Mouse (Mus musculus) heart, embryonic 11.5 days (tissue): ENCODE measurements around the gene Nsg2. TPM values are rescaled to one million over a fixed set of nuclear protein-coding genes. Genes with fewer than 3 reads are reported as not detected.
"Not testable (repeated sequence)": the region's sequence is repeated elsewhere in the genome, so short reads cannot be mapped to it uniquely, and the experiment has no call there.

ENCODE experiments used
- ATAC-seq: fragments of 200-750 bp; cut with Nextera tagmentation; replicated peaks from 2 replicates; pipeline ENCODE4 v1.8.0; 2017; ENCODE audit warnings: moderate library complexity; ENCODE audit not compliant: insufficient number of reproducible peaks, low FRiP score, low TSS enrichment
- H3K27ac ChIP-seq: fragments of 300-500 bp; sonication (generic); 2 replicates; pipeline ENCODE4 v1.5.1; 2014; ENCODE audit warnings: mild to moderate bottlenecking, low read depth, low read length
- H3K27me3 ChIP-seq: fragments of 300-500 bp; sonication (generic); 2 replicates; pipeline ENCODE4 v1.6.1; 2014; ENCODE audit warnings: mild to moderate bottlenecking, low read length, mixed read lengths; ENCODE audit not compliant: control insufficient read depth, insufficient read depth
- H3K36me3 ChIP-seq: fragments of 300-500 bp; sonication (generic); 2 replicates; pipeline ENCODE4 v1.6.1; 2014; ENCODE audit warnings: mild to moderate bottlenecking, low read length, moderate library complexity, mixed read lengths; ENCODE audit not compliant: control insufficient read depth, insufficient read depth
- H3K4me1 ChIP-seq: fragments of 300-500 bp; sonication (generic); 2 replicates; pipeline ENCODE4 v1.6.1; 2014; ENCODE audit warnings: low read length; ENCODE audit not compliant: control insufficient read depth, insufficient read depth
- H3K4me2 ChIP-seq: fragments of 300-500 bp; sonication (generic); 2 replicates; pipeline ENCODE4 v1.6.1; 2014; ENCODE audit warnings: mild to moderate bottlenecking, moderate library complexity
- H3K4me3 ChIP-seq: fragments of 300-500 bp; sonication (generic); 2 replicates; pipeline ENCODE4 v1.5.1; 2014; ENCODE audit warnings: low read depth, low read length
- H3K9ac ChIP-seq: fragments of 300-500 bp; sonication (generic); 2 replicates; pipeline ENCODE4 v1.6.1; 2014; ENCODE audit warnings: mild to moderate bottlenecking, low read depth, low read length, moderate library complexity
- H3K9me3 ChIP-seq: fragments of 300-500 bp; sonication (generic); replicated peaks from 2 replicates; pipeline ENCODE4 v1.6.1; 2016; ENCODE audit warnings: low read length; ENCODE audit not compliant: control insufficient read depth
- WGBS: fragments of 180-500 bp; shearing (Covaris S2); extraction: QIAGEN DNeasy Blood & Tissue Kit; methylation state at CpG from one replicate; pipeline ENCODE4 v1.1.7; 2014; ENCODE audit not compliant: insufficient replicate concordance; 5-methylcytosine and 5-hydroxymethylcytosine counted together
- polyA plus RNA-seq: library from polyadenylated mRNA; unstranded; fragments of >200 nt; fragmentation: Nextera tagmentation; extraction: Ambion mirVana; gene quantifications from 2 replicates; pipeline ENCODE4 v1.2.1, GENCODE M21; 2014

Nsg2 gene
- polyA plus RNA-seq, 1 experiment from 2014 or later: 0.82 TPM

DNA sequence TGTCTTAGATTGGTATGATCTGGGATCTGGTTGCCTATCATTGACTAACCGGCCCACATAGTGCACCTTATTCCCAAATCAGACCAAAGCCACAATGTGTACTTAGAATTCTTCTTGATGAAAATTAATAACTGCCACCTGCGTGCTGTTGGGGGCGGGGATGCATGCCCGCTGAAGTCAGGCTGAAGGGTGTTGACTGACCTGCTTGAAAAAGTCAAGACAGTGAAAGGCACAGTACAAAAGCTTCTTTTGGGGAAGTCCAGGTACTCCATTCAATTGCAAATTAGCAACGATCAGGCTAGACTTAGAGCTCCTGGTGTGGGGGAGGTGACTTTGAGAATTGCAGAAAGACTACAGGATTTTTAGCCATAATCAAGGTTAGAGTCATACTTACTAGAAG, 20.2 kb upstream of the Nsg2 start:
- H3K4me1 ChIP-seq, H3K9ac ChIP-seq, H3K9me3 ChIP-seq, H3K27ac ChIP-seq, H3K4me2 ChIP-seq, H3K27me3 ChIP-seq, H3K36me3 ChIP-seq, ATAC-seq, H3K4me3 ChIP-seq: not testable (repeated sequence)
- 88% methylated on average over 5 of the region's 5 CpGs for WGBS

DNA sequence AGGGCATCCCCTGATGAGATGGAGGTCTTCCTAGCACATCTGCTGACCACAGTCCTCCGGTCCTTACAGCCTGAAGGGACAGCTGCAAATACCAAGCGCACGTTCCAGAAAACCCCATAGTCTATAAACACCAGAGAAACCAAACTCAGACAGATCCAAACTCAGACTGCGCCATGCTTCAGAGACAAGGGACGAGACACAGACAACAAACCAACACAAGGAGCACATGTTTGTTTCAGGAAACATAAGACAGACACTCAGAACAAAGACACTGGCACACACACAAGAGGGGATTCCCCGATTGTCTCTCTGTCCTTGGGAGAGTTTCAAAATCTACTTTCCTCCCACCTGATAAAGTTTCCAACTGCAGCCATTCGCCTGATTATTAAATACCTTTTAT, 18.4 kb upstream of the Nsg2 start:
- no peaks in the 10 kb centered on the region for H3K4me1 ChIP-seq
- H3K36me3 ChIP-seq: no peaks in the 10 kb centered on the region
- H3K4me3 ChIP-seq: no peak overlapping the region
- no peak overlapping the region for H3K9ac ChIP-seq
- no peaks in the 10 kb centered on the region for H3K27me3 ChIP-seq
- no peak for ATAC-seq
- no peak overlapping the region for H3K27ac ChIP-seq
- 0 out of 2 replicates have a peak, but pooled peaks cover 2% of the 10 kb centered on the region for H3K9me3 ChIP-seq
- WGBS: 83% methylated on average over 7 of the region's 7 CpGs
- H3K4me2 ChIP-seq: no peak overlapping the region

DNA sequence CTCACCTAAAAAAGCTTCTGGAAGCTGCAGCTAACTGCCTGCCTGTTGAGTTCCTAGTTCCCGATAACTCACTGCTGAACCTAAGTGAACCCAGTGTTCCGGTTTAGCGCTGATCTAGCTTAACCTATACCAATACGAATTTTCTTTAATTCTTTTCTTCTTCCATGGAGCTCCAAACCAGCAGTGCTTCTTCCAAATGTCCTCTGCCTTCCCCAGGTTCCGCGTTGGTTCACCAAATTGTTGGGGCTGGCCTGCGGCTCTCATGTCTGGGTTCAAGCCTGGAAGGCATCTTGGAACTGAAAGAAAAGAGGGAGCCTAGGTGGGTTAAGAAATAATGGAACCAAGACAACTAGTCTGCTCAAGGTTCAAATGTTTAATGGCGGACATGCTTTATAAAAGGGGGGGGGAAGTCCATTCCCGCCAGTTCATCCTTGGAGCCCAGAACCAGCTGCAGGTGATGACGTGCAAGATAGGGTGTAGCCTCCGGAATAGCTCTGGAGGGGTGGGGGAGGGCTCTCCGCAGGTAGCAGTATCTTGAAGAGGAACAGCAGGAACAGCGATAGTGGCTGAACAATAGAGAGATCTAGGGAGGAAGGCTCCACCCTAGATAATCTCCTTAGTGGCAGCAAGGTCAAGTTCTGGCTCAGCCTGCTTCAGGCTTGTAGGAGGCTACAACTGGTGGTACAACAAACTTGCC, 17.9 kb upstream of the Nsg2 start:
- ATAC-seq, H3K36me3 ChIP-seq, H3K4me2 ChIP-seq, H3K4me3 ChIP-seq, H3K4me1 ChIP-seq, H3K27me3 ChIP-seq, H3K9ac ChIP-seq, H3K27ac ChIP-seq, H3K9me3 ChIP-seq: not testable (repeated sequence)
- 71% methylated on average over 13 of the region's 13 CpGs for WGBS

DNA sequence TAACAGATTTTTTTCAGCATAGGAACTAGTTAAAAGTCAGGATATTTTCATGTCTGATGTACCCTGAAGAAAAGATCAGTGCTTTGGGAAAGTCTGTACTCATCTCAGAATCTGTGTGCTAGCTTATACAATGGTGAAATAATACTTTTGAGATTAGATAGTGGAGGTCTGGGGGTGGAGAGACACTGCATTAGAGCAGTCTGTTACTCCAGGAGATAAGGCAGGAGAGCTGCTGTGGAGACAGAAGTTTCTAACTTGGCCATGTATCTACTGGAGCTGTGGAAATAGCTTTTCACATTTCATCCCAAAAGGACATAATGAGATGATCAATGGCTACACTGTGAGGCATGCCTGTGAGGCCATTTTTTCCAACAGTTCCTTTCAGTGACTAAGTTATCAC, 17.0 kb upstream of the Nsg2 start:
- Histone ChIP-seq H3K9me3 (0 out of 2 replicates have a peak, but pooled peaks cover 2% of the 10 kb centered on the region), H3K27ac (no peak overlapping the region), H3K4me3 (no peak overlapping the region), H3K4me2 (no peak overlapping the region), H3K4me1 (no peaks in the 10 kb centered on the region), H3K36me3 (no peaks in the 10 kb centered on the region), H3K9ac (no peak overlapping the region), H3K27me3 (no peaks in the 10 kb centered on the region)
- no peak for ATAC-seq

DNA sequence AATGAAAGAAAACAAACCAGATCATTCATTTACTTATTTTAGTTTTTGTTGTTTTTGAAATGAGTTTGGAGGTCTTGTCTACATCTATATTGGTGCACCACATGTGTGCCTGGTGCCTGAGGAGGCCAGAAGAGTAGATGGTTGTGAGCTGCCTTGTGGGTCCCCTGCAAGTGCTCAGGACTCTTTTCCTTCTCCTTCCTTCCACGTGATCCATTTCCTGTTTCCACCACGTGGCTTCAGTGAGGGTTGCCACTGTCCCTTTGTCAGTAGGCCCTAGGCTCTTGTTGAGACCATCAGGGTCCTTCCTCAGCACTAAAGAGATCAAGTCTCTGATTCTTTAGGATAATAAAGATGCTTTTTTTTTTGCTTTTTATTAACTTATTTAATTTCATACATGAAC, 15.5 kb upstream of the Nsg2 start:
- Histone ChIP-seq H3K27me3 (no peaks in the 10 kb centered on the region), H3K9me3 (no peaks in the 10 kb centered on the region), H3K36me3 (no peaks in the 10 kb centered on the region), H3K4me2 (no peak overlapping the region), H3K27ac (no peak overlapping the region), H3K4me1 (no peaks in the 10 kb centered on the region), H3K4me3 (no peak overlapping the region), H3K9ac (no peak overlapping the region)
- 64% methylated on average over 2 of the region's 2 CpGs for WGBS
- no peak for ATAC-seq

DNA sequence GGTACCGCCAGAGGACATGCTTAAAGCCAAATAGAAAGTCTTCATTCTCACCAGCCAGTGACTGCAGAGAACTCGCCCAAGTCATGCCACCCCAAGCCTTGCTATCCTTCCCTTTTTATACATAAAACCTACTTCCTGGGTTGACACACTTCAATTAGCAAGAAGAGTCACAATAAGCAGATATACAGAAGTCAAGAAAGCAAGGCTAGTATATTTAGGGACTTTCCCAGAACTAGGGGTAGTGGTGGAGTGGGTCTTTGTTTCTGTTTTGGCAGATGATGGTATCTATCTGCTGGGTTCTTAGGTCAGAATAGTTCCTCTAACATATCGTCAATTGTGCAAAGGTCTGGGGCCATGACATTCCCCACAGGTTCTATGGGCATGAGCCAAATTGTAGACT, 7.7 kb upstream of the Nsg2 start:
- Histone ChIP-seq H3K36me3 (no peaks in the 10 kb centered on the region), H3K9me3 (no peaks in the 10 kb centered on the region), H3K27me3 (no peaks in the 10 kb centered on the region), H3K4me1 (no peaks in the 10 kb centered on the region), H3K9ac (no peak overlapping the region), H3K4me2 (no peak overlapping the region), H3K27ac (no peak overlapping the region), H3K4me3 (no peak overlapping the region)
- no peak for ATAC-seq
- 86% methylated on average over 3 of the region's 3 CpGs for WGBS

DNA sequence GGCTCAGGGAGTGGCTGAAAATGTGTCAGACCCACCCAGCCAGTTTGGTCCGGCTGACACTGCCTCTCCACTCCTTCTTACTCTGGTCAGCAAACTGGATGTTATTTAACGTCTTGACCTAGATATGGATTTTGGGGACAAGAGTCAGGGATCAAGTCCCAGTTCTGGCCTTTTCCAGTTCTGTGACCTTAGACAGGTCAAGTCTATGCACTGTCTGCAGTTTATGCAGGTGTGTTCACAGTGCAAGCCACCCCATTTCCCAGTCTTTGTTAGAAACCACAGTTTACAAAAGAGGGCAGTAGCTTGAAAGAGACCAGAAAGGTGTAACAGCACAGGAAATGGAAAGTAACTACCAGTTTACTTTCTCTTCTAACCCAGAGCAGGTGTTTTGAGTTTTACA, 547 bp upstream of the Nsg2 start:
- Histone ChIP-seq H3K4me3 (no peak overlapping the region), H3K9ac (no peak overlapping the region), H3K36me3 (no peaks in the 10 kb centered on the region), H3K27me3 (peaks cover 9% of the 10 kb centered on the region; the same call in 1 of the 2 replicates), H3K4me2 (no peak overlapping the region), H3K4me1 (peaks cover 5% of the 10 kb centered on the region), H3K27ac (no peak overlapping the region), H3K9me3 (no peaks in the 10 kb centered on the region)
- ATAC-seq: no peak
- 39% methylated on average over 2 of the region's 2 CpGs for WGBS

DNA sequence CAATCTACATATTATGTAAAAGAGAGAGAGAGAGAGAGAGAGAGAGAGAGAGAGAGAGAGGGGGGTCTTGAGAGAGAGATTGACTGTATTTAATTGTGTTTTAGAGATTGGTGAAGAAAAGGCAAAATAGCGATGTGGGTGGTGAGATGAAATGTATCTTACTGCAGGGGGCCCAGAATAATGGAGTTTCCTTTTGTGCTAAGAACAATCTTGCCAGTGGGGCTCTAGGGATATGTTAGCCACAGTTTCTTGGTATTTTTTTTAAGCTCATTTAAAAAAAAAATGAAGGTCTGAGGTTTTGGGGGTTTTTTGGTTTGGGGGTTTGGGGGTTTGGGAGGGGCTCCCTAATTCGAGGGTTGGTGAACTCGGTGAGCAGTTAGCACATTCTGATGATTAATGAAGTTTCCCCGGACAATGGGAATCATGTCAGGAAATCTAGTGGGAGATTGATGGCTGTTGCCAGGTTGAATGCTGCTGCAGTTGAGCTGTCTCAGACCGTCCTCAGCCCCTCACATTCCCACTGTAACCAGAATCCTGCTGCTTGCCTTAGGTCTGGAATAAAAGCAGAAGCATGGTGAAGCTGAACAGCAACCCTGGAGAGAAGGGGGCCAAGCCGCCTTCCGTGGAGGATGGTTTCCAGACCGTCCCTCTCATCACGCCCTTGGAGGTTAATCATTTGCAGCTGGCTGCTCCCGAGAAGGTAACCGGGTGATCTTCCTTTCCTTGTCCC, 1.1 kb downstream of the Nsg2 start:
- H3K4me2 ChIP-seq: no peak overlapping the region; the same call in 1 of the 2 replicates
- no peaks in the 10 kb centered on the region for H3K9me3 ChIP-seq
- no peak overlapping the region for H3K4me3 ChIP-seq
- WGBS: 5% methylated on average over 11 of the region's 11 CpGs
- peaks cover 5% of the 10 kb centered on the region for H3K4me1 ChIP-seq
- H3K36me3 ChIP-seq: no peaks in the 10 kb centered on the region
- no peak overlapping the region for H3K9ac ChIP-seq
- H3K27me3 ChIP-seq: peaks cover 9% of the 10 kb centered on the region; the same call in 1 of the 2 replicates
- ATAC-seq: no peak
- no peak overlapping the region for H3K27ac ChIP-seq

DNA sequence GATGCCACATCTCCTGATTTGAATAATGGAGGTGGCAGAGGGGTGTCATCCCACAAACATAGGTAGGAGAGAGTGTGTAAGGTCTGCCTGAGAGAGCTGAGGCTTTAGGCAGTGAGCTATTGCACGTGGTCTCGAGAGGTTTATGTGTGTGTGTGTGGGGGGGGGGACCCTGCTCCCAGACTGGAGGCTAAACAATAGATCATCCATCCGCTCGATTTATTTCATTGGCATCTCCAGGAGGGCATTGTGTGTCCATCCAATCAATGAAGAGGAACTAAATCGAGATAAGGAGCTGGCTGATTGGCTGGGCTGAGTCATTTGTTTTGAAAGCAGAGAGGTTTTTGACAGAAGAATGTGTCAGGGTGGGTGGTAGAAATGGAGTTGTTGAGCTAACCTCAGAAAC, 2.4 kb downstream of the Nsg2 start:
- ATAC-seq: no peak
- H3K9ac ChIP-seq: no peak overlapping the region
- peaks cover 5% of the 10 kb centered on the region for H3K4me1 ChIP-seq
- 13% methylated on average over 5 of the region's 5 CpGs for WGBS
- H3K27me3 ChIP-seq: peaks cover 9% of the 10 kb centered on the region; the same call in 1 of the 2 replicates
- H3K4me2 ChIP-seq: no peak overlapping the region
- H3K9me3 ChIP-seq: peaks cover 2% of the 10 kb centered on the region; the same call in 1 of the 2 replicates
- H3K27ac ChIP-seq: no peak overlapping the region
- no peak overlapping the region for H3K4me3 ChIP-seq
- no peaks in the 10 kb centered on the region; the same call in 1 of the 2 replicates for H3K36me3 ChIP-seq
